In genomic region chr1:106145055-106145454, GRCm38 (mm10) we compare ENCODE assay signal across 21 mouse cellular contexts. TPM values are rescaled to one million over a fixed set of nuclear protein-coding genes. Genes with fewer than 3 reads are reported as not detected.
DNase-seq lines count a peak whose midpoint lies in the region; ATAC-seq lines count a peak whose summit lies in the region.
"Had no signal": no experiment of that assay in that cellular context is flagged by ENCODE, and none has a peak within 500 bp of the region (broad histone marks: within the 10 kb centered on the region; RNA-seq: fewer than 3 reads in every experiment).

No protein-coding gene starts in this region.

- ATAC-seq in activated CD4-positive, CD25-positive, alpha-beta regulatory T cell, adult 4 months: peak; percentile 43
- ATAC-seq in neutrophil, adult 5-6 weeks (ENCODE audit: extremely low read depth, insufficient number of reproducible peaks, low FRiP score, poor library complexity, severe bottlenecking): peak; percentile 21; the same call in 1 of the 2 replicates
- ATAC-seq in granulocyte monocyte progenitor cell, adult 5-6 weeks (replicated peaks; ENCODE audit: poor library complexity, severe bottlenecking): no peak
- ATAC-seq: forebrain, embryonic 13.5 days; forebrain, embryonic 16.5 days; hindbrain, embryonic 16.5 days had no signal

- peak; percentile 17 for DNase-seq in A20 (ENCODE audit: low read depth, low spot score)
- DNase-seq in CD4-positive, CD25-positive, alpha-beta regulatory T cell, adult 2 months (ENCODE audit: low read depth, low spot score): peak; percentile 36
- DNase-seq in frontal cortex, postnatal 14 days (ENCODE audit: low spot score in 2 of 2): no peak
- DNase-seq in heart, adult 9 months (ENCODE audit: low spot score in 2 of 2): no peak
- DNase-seq: adrenal gland, postnatal 10 days; adrenal gland, postnatal 36 days; cerebellum, adult 18-20 months; cerebellum, adult 9-10 months; cerebellum, postnatal 14 days; gastrocnemius, adult 2 months; gastrocnemius, postnatal 14 days; heart, adult 2 months; heart, postnatal 10 days; heart, postnatal 36 days; kidney, adult 11 months had no signal

RNA-seq across cellular contexts. Expression of gene Phlpp1, which starts 26.5 kb away (rescaled TPM):
- polyA plus RNA-seq in activated CD4-positive, CD25-positive, alpha-beta regulatory T cell, adult 4 months (2017; shearing (Covaris generic)): 1 to 10 TPM; 7.3 to 8.8 TPM
- 13.9 and 21.5 TPM in 2 replicates for total RNA-seq in neutrophil, adult 5-6 weeks (2017)
- total RNA-seq in granulocyte monocyte progenitor cell, adult 5-6 weeks (2014; fragmentation: Nextera tagmentation): 0.94 and 2.2 TPM in 2 replicates
- total RNA-seq in granulocyte monocyte progenitor cell, adult 5-6 weeks (2017): 1.7 and 2.1 TPM in 2 replicates

Comparison
In these comparisons a context has a peak if more than half of its experiments do, and no peak if none do; other contexts are left out.
1. DNase-seq: peak in A20 (single experiment) and CD4-positive, CD25-positive, alpha-beta regulatory T cell, adult 2 months (single experiment); none in frontal cortex, postnatal 14 days (0 of 2) and heart, adult 9 months (0 of 2).